Mouse (Mus musculus): ENCODE data around the gene Cdk5rap1.
"Not testable (repeated sequence)": the region's sequence is repeated elsewhere in the genome, so short reads cannot be mapped to it uniquely, and the experiment has no call there.

Cdk5rap1 gene

GRCm38 (mm10) chr2:154374807-154375601, 2.2 kb upstream of the Cdk5rap1 start:
- in situ Hi-C loops (cut with MboI), result no loop called here

- in situ Hi-C loops (cut with MboI), result no loop called here
These were observed 1.3 kb upstream of the Cdk5rap1 start for GRCm38 (mm10) chr2:154373961-154374632.

- in situ Hi-C loops (cut with MboI), result no loop called here
These were observed 520 bp downstream of the Cdk5rap1 start for GRCm38 (mm10) chr2:154372151-154372829.

- in situ Hi-C loops (cut with MboI), result no loop called here
These were observed 5.3 kb downstream of the Cdk5rap1 start for GRCm38 (mm10) chr2:154367510-154367909.

GRCm38 (mm10) chr2:154354000-154354425, 18.8 kb downstream of the Cdk5rap1 start:
- in situ Hi-C loops (cut with MboI), result not testable (repeated sequence)

- in situ Hi-C loops (cut with MboI), result no loop called here
These were observed 24.7 kb downstream of the Cdk5rap1 start for GRCm38 (mm10) chr2:154348152-154348551.

GRCm38 (mm10) chr2:154339356-154339755, 33.5 kb downstream of the Cdk5rap1 start:
- in situ Hi-C loops (cut with MboI), result no loop called here

GRCm38 (mm10) chr2:154338161-154338560, 34.6 kb downstream of the Cdk5rap1 start:
- in situ Hi-C loops (cut with MboI), result no loop called here

- in situ Hi-C loops (cut with MboI), result no loop called here
These were observed 37.2 kb downstream of the Cdk5rap1 start for GRCm38 (mm10) chr2:154335572-154335971.

GRCm38 (mm10) chr2:154326852-154327251, 46.0 kb downstream of the Cdk5rap1 start:
- in situ Hi-C loops (cut with MboI), result no loop called here

- in situ Hi-C loops (cut with MboI), result not testable (repeated sequence)
These were observed 59.0 kb downstream of the Cdk5rap1 start for GRCm38 (mm10) chr2:154313771-154314170.

GRCm38 (mm10) chr2:154306927-154307326, 65.9 kb downstream of the Cdk5rap1 start, which contains the start of gene Bpifb9b:
Gene Bpifb9b (plus strand): TSS chr2:154307227.
- in situ Hi-C loops (cut with MboI), result not testable (repeated sequence)

- in situ Hi-C loops (cut with MboI), result not testable (repeated sequence)
These were observed 68.2 kb downstream of the Cdk5rap1 start for GRCm38 (mm10) chr2:154304604-154305003.

- in situ Hi-C loops (cut with MboI), result no loop called here
These were observed 71.0 kb downstream of the Cdk5rap1 start for GRCm38 (mm10) chr2:154301763-154302162.

GRCm38 (mm10) chr2:154300496-154300895, 72.3 kb downstream of the Cdk5rap1 start:
- in situ Hi-C loops (cut with MboI), result no loop called here

GRCm38 (mm10) chr2:154294746-154295145, 78.1 kb downstream of the Cdk5rap1 start:
- in situ Hi-C loops (cut with MboI), result not testable (repeated sequence)

- in situ Hi-C loops (cut with MboI), result no loop called here
These were observed 80.0 kb downstream of the Cdk5rap1 start for GRCm38 (mm10) chr2:154292833-154293232.

- in situ Hi-C loops (cut with MboI), result not testable (repeated sequence)
These were observed 80.9 kb downstream of the Cdk5rap1 start for GRCm38 (mm10) chr2:154291866-154292265.

All from mature B cell (primary cell).